Mouse (Mus musculus) ovary, postnatal 14 days (tissue): ENCODE measurements around the gene Vmn2r93.

Experiments
- DNase-seq: peaks from one replicate; pipeline ENCODE4 v3.0.0; 2022; ENCODE audit warnings: low spot score

Vmn2r93 gene

DNA sequence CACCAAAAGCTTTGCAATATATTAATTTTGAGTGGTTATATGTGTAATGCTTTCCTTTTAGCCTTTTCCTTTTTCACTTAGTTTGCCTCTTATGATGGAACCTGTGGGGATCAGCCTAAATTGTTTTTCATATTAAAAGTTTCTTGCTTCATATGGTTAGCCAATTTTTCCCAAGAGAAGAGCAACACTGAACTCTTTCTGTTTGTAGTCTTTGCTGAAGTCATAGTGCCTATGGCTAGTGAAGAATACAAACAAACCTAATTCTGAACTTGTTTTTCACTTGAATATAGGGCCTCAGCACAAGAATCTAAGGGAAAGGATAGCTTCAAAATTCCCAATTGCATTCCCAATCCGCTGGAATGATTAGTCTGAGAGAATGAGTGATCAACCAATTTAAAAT, at the start of gene Vmn2r93:
TSS of gene Vmn2r93 (plus strand) at position 301 of the 400 bp plus-strand sequence.
- no peak for DNase-seq

DNA sequence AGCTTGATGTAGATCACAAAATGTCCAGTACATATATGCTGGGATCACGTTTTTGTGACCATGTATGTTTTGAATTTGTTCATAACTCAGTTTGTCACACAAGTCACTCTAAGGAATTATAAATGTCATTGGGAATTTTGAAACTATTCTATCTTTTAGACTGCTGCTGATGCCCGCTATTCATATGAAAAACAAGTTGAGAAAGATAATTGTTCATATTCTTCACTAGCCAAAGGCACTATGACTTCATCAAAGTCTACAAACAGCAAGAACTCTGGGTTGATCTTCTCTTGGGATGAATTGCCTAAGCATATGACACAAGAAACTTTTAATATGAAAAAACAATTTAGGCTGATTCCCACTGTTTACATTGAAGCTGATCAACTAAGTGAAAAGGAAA, 20.2 kb upstream of the Vmn2r93 start, which contains the start of gene Vmn2r94:
TSS of gene Vmn2r94 (minus strand) at position 101 of the 400 bp plus-strand sequence.
- no peak for DNase-seq

DNA sequence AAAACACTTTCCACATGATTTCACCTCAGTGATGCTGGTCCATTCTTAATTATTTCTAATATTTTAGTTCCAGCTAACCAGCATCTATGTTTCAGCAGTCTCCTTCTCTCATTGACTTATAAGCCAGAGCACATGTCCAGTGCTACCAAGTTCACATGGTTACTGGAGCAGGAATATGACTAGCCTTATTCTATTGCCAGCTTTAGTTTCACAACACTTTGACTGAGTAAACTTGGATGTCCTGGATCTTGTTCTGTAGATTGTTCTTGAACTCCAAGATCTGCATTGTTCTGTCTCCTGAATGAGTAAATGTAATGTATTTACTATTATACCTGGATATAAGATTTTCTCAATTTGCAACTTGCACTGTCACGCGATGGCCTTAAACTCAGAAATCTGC, 25.1 kb downstream of the Vmn2r93 start:
- DNase-seq: no peak

DNA sequence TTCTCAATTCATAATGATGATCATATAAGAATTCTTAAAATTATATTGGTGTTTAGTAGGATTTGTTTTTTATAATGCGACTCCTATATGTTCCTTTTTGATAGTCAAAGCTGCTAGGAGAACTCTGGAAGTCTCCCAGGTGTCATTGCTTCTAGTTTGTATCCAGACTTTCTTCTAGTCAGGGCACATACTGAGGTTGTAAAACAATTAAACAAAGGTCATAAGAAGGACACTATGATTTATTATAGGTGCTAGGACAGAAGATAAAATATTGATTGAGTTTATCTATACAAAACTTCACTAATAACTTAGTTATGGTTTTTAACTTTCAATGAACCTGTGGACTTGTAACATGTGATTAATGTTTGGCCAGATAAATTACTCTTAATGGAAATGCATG, 62.1 kb downstream of the Vmn2r93 start:
- DNase-seq: no peak

DNA sequence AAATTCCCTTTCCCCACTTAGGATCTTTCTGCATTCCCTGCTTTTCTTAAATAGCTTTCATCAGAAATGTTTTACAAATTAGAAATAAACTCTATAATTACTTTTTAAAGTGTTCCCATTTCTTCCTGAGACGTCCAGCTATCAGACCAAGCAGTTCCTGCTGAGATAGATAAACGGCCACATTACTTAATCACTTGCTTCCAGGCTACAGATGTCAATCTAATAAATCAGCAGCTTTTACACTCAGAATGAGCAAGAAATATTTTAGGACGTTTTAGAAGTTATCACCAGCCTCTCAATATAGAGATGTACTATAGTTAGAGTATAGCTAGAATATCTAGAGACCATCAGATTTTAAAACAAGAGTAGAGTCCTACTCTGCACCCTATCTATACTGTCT, 62.7 kb downstream of the Vmn2r93 start:
- DNase-seq: no peak
